Mouse (Mus musculus) limb, embryonic 13.5 days (tissue): ENCODE measurements at regions not wholly inside any gene's neighbourhood (a gene's known extent, or its start where the extent isn't known, plus 50 kb on each side); places are given as distances from the start of the nearest gene placed in this dataset.

ENCODE experiments used
- ATAC-seq: fragments of 200-750 bp; cut with Nextera tagmentation; 2 replicates; pipeline ENCODE4 v1.8.0; 2017; ENCODE audit warnings: low read depth, moderate number of reproducible peaks, moderate TSS enrichment; ENCODE audit not compliant: low FRiP score
- H3K27ac ChIP-seq: fragments of 300-500 bp; sonication (generic); 2 replicates; pipeline ENCODE4 v1.5.1; 2015; ENCODE audit warnings: inconsistent platforms, mild to moderate bottlenecking, moderate library complexity
- H3K27me3 ChIP-seq: fragments of 300-500 bp; sonication (generic); 2 replicates; pipeline ENCODE4 v1.6.1; 2015; ENCODE audit warnings: mild to moderate bottlenecking, inconsistent platforms
- H3K36me3 ChIP-seq: fragments of 300-500 bp; sonication (generic); 2 replicates; pipeline ENCODE4 v1.6.1; 2015; ENCODE audit warnings: inconsistent platforms, mild to moderate bottlenecking, moderate library complexity
- H3K4me1 ChIP-seq: fragments of 300-500 bp; sonication (generic); 2 replicates; pipeline ENCODE4 v1.6.1; 2015; ENCODE audit warnings: inconsistent platforms
- H3K4me2 ChIP-seq: fragments of 300-500 bp; sonication (generic); replicated peaks from 2 replicates; pipeline ENCODE4 v1.6.1; 2015; ENCODE audit warnings: inconsistent platforms, mild to moderate bottlenecking, moderate library complexity
- H3K4me3 ChIP-seq: fragments of 300-500 bp; sonication (generic); 2 replicates; pipeline ENCODE4 v1.5.1; 2015; ENCODE audit warnings: moderate library complexity, mild to moderate bottlenecking, inconsistent platforms
- H3K9ac ChIP-seq: fragments of 300-500 bp; sonication (generic); 2 replicates; pipeline ENCODE4 v1.6.1; 2015; ENCODE audit warnings: mild to moderate bottlenecking, inconsistent platforms
- H3K9me3 ChIP-seq: fragments of 300-500 bp; sonication (generic); 2 replicates; pipeline ENCODE4 v1.6.1; 2016; ENCODE audit warnings: inconsistent platforms
- WGBS: fragments of 180-500 bp; shearing (Covaris S2); methylation state at CpG from one replicate; pipeline ENCODE4 v1.1.7; 2015; 5-methylcytosine and 5-hydroxymethylcytosine counted together

- Histone ChIP-seq H3K9me3 (no peaks in the 10 kb centered on the region), H3K27ac (no peak overlapping the region), H3K9ac (no peak overlapping the region), H3K4me3 (no peak overlapping the region), H3K4me1 (no peaks in the 10 kb centered on the region), H3K36me3 (no peaks in the 10 kb centered on the region), H3K27me3 (no peaks in the 10 kb centered on the region), H3K4me2 (no peak overlapping the region)
- 74% methylated on average over 6 of the region's 6 CpGs for WGBS
- no peak for ATAC-seq
Measured at GRCm38 (mm10) chr7:88185120-88185796, 92.6 kb upstream of the Ctsc start.

- Histone ChIP-seq H3K27me3 (no peaks in the 10 kb centered on the region), H3K9ac (no peak overlapping the region), H3K4me1 (no peaks in the 10 kb centered on the region), H3K4me2 (no peak overlapping the region), H3K4me3 (no peak overlapping the region), H3K36me3 (no peaks in the 10 kb centered on the region), H3K9me3 (no peaks in the 10 kb centered on the region), H3K27ac (no peak overlapping the region)
- no peak for ATAC-seq
- WGBS: 77% methylated on average over 2 of the region's 2 CpGs
Measured at GRCm38 (mm10) chr7:88187555-88187954, 90.3 kb upstream of the Ctsc start.

GRCm38 (mm10) chr7:88192771-88193170 lies 85.1 kb upstream of the Ctsc start:
- H3K4me2 ChIP-seq: no peak overlapping the region
- no peaks in the 10 kb centered on the region for H3K36me3 ChIP-seq
- no peaks in the 10 kb centered on the region for H3K4me1 ChIP-seq
- no peak overlapping the region for H3K9ac ChIP-seq
- WGBS: 80% methylated on average over 2 of the region's 2 CpGs
- ATAC-seq: no peak
- H3K4me3 ChIP-seq: no peak overlapping the region
- H3K27ac ChIP-seq: no peak overlapping the region
- H3K9me3 ChIP-seq: no peaks in the 10 kb centered on the region
- no peaks in the 10 kb centered on the region for H3K27me3 ChIP-seq

GRCm38 (mm10) chr7:88199043-88199442 lies 78.8 kb upstream of the Ctsc start:
- H3K4me2 ChIP-seq: no peak overlapping the region
- H3K4me1 ChIP-seq: no peaks in the 10 kb centered on the region
- H3K27ac ChIP-seq: no peak overlapping the region
- ATAC-seq: no peak
- 55% methylated on average over 4 of the region's 4 CpGs for WGBS
- H3K9ac ChIP-seq: no peak overlapping the region
- no peaks in the 10 kb centered on the region for H3K27me3 ChIP-seq
- H3K4me3 ChIP-seq: no peak overlapping the region
- H3K36me3 ChIP-seq: no peaks in the 10 kb centered on the region
- H3K9me3 ChIP-seq: no peaks in the 10 kb centered on the region

GRCm38 (mm10) chr7:88199929-88200538 lies 77.9 kb upstream of the Ctsc start:
- Histone ChIP-seq H3K27me3 (no peaks in the 10 kb centered on the region), H3K36me3 (no peaks in the 10 kb centered on the region), H3K27ac (no peak overlapping the region), H3K9ac (no peak overlapping the region), H3K4me2 (no peak overlapping the region), H3K4me1 (no peaks in the 10 kb centered on the region), H3K9me3 (no peaks in the 10 kb centered on the region), H3K4me3 (no peak overlapping the region)
- no peak for ATAC-seq
- 75% methylated on average over 5 of the region's 5 CpGs for WGBS

- Histone ChIP-seq H3K4me2 (no peak overlapping the region), H3K36me3 (no peaks in the 10 kb centered on the region), H3K27me3 (no peaks in the 10 kb centered on the region), H3K9ac (no peak overlapping the region), H3K27ac (no peak overlapping the region), H3K9me3 (no peaks in the 10 kb centered on the region), H3K4me3 (no peak overlapping the region), H3K4me1 (no peaks in the 10 kb centered on the region)
- ATAC-seq: no peak
- 85% methylated on average over 3 of the region's 3 CpGs for WGBS
Measured at GRCm38 (mm10) chr7:88201658-88202364, 76.1 kb upstream of the Ctsc start.

- Histone ChIP-seq H3K27me3 (no peaks in the 10 kb centered on the region), H3K27ac (no peak overlapping the region), H3K4me1 (no peaks in the 10 kb centered on the region), H3K36me3 (no peaks in the 10 kb centered on the region), H3K4me2 (no peak overlapping the region), H3K4me3 (no peak overlapping the region), H3K9me3 (no peaks in the 10 kb centered on the region; the same call in 1 of the 2 replicates), H3K9ac (no peak overlapping the region)
- ATAC-seq: no peak
- WGBS: 49% methylated on average over 2 of the region's 2 CpGs
Measured at GRCm38 (mm10) chr7:88206223-88206827, 71.6 kb upstream of the Ctsc start.

GRCm38 (mm10) chr7:88206914-88207710 lies 70.8 kb upstream of the Ctsc start:
- Histone ChIP-seq H3K4me3 (no peak overlapping the region), H3K9ac (no peak overlapping the region), H3K27me3 (no peaks in the 10 kb centered on the region), H3K27ac (no peak overlapping the region), H3K36me3 (no peaks in the 10 kb centered on the region), H3K4me1 (no peaks in the 10 kb centered on the region), H3K4me2 (no peak overlapping the region), H3K9me3 (no peaks in the 10 kb centered on the region; the same call in 1 of the 2 replicates)
- 54% methylated on average over 10 of the region's 10 CpGs for WGBS
- ATAC-seq: no peak; the same call in 1 of the 2 replicates

- no peaks in the 10 kb centered on the region; the same call in 1 of the 2 replicates for H3K9me3 ChIP-seq
- ATAC-seq: peak; percentile 71; the same call in 1 of the 2 replicates
- H3K27me3 ChIP-seq: no peaks in the 10 kb centered on the region
- H3K27ac ChIP-seq: no peak overlapping the region
- no peaks in the 10 kb centered on the region for H3K4me1 ChIP-seq
- H3K4me2 ChIP-seq: no peak overlapping the region
- no peak overlapping the region for H3K9ac ChIP-seq
- WGBS: 27% methylated on average over 2 of the region's 2 CpGs
- no peaks in the 10 kb centered on the region for H3K36me3 ChIP-seq
- H3K4me3 ChIP-seq: no peak overlapping the region
Measured at GRCm38 (mm10) chr7:88214713-88215198, 63.1 kb upstream of the Ctsc start.

- Histone ChIP-seq H3K36me3 (no peaks in the 10 kb centered on the region), H3K9ac (no peak overlapping the region), H3K4me3 (no peak overlapping the region), H3K9me3 (no peaks in the 10 kb centered on the region), H3K4me2 (no peak overlapping the region), H3K27me3 (no peaks in the 10 kb centered on the region), H3K4me1 (no peaks in the 10 kb centered on the region), H3K27ac (no peak overlapping the region)
- no peak for ATAC-seq
- 90% methylated on average over 1 of the region's 1 CpGs for WGBS
Measured at GRCm38 (mm10) chr7:88215425-88215824, 62.5 kb upstream of the Ctsc start.

GRCm38 (mm10) chr7:88222141-88222540 lies 55.7 kb upstream of the Ctsc start:
- Histone ChIP-seq H3K9me3 (no peaks in the 10 kb centered on the region), H3K4me3 (no peak overlapping the region), H3K4me1 (no peaks in the 10 kb centered on the region), H3K4me2 (no peak overlapping the region), H3K9ac (no peak overlapping the region), H3K36me3 (no peaks in the 10 kb centered on the region), H3K27ac (no peak overlapping the region), H3K27me3 (no peaks in the 10 kb centered on the region)
- WGBS: 78% methylated on average over 2 of the region's 2 CpGs
- no peak for ATAC-seq
